Mouse (Mus musculus): ENCODE measurements at regions not wholly inside any gene's neighbourhood (a gene's known extent, or its start where the extent isn't known, plus 50 kb on each side); places are given as distances from the start of the nearest gene placed in this dataset.

GRCm38 (mm10) chr5:91198620-91199019 is 59.2 kb downstream of the Areg start:
- 0 out of 2 replicates have a peak, but pooled peaks have one; percentile 32 for ATAC-seq (ENCODE audit: low FRiP score, low TSS enrichment)
- no peaks in the 10 kb centered on the region for H3K4me1 ChIP-seq (ENCODE audit: control insufficient read depth, insufficient read depth, low read length)
- H3K4me3 ChIP-seq (ENCODE audit: low read length) = no peak overlapping the region
- H3K36me3 ChIP-seq (ENCODE audit: control insufficient read depth, insufficient read depth, low read length) = no peaks in the 10 kb centered on the region
- 45% methylated on average over 7 of the region's 7 CpGs for WGBS
- H3K9me3 ChIP-seq (ENCODE audit: control insufficient read depth, low read length) = no peaks in the 10 kb centered on the region
- no peak overlapping the region for H3K9ac ChIP-seq (ENCODE audit: low read depth, low read length)
- H3K27ac ChIP-seq (ENCODE audit: low read depth, low read length) = no peak overlapping the region
- H3K27me3 ChIP-seq (ENCODE audit: control insufficient read depth, insufficient read depth, low read length) = no peaks in the 10 kb centered on the region
- no peak overlapping the region for H3K4me2 ChIP-seq (replicated peaks; ENCODE audit: low read depth, low read length)

GRCm38 (mm10) chr5:91200448-91200847 is 61.0 kb downstream of the Areg start:
- Histone ChIP-seq H3K27me3 (ENCODE audit: control insufficient read depth, insufficient read depth, low read length) (no peaks in the 10 kb centered on the region), H3K4me3 (ENCODE audit: low read length) (no peak overlapping the region), H3K27ac (ENCODE audit: low read depth, low read length) (no peak overlapping the region), H3K4me1 (ENCODE audit: control insufficient read depth, insufficient read depth, low read length) (no peaks in the 10 kb centered on the region), H3K9ac (ENCODE audit: low read depth, low read length) (no peak overlapping the region), H3K4me2 (replicated peaks; ENCODE audit: low read depth, low read length) (no peak overlapping the region), H3K36me3 (ENCODE audit: control insufficient read depth, insufficient read depth, low read length) (no peaks in the 10 kb centered on the region), H3K9me3 (ENCODE audit: control insufficient read depth, low read length) (no peaks in the 10 kb centered on the region)
- 53% methylated on average over 5 of the region's 5 CpGs for WGBS
- no peak for ATAC-seq (ENCODE audit: low FRiP score, low TSS enrichment)

- 87% methylated on average over 13 of the region's 13 CpGs for whole genome bisulfite sequencing
- Histone ChIP-seq H3K36me3 (ENCODE audit: control insufficient read depth, insufficient read depth, low read length) (no peaks in the 10 kb centered on the region), H3K9ac (ENCODE audit: low read depth, low read length) (no peak overlapping the region)
These were observed 65.0 kb downstream of the Areg start for GRCm38 (mm10) chr5:91204225-91205005.

GRCm38 (mm10) chr5:91205350-91205880 is 66.0 kb downstream of the Areg start:
- Histone ChIP-seq H3K4me2 (replicated peaks; ENCODE audit: low read depth, low read length) (no peak overlapping the region), H3K4me3 (ENCODE audit: low read length) (no peak overlapping the region), H3K36me3 (ENCODE audit: control insufficient read depth, insufficient read depth, low read length) (no peaks in the 10 kb centered on the region), H3K27me3 (ENCODE audit: control insufficient read depth, insufficient read depth, low read length) (no peaks in the 10 kb centered on the region), H3K9me3 (ENCODE audit: control insufficient read depth, low read length) (no peaks in the 10 kb centered on the region), H3K4me1 (ENCODE audit: control insufficient read depth, insufficient read depth, low read length) (no peaks in the 10 kb centered on the region), H3K27ac (ENCODE audit: low read depth, low read length) (no peak overlapping the region), H3K9ac (ENCODE audit: low read depth, low read length) (no peak overlapping the region)
- 84% methylated on average over 3 of the region's 3 CpGs for WGBS
- no peak for ATAC-seq (ENCODE audit: low FRiP score, low TSS enrichment)

More at GRCm38 (mm10) chr5:91204225-91205005, 65.0 kb downstream of the Areg start:
- Histone ChIP-seq H3K4me2 (replicated peaks; ENCODE audit: low read depth, low read length) (no peak overlapping the region), H3K4me1 (ENCODE audit: control insufficient read depth, insufficient read depth, low read length) (no peaks in the 10 kb centered on the region), H3K27me3 (ENCODE audit: control insufficient read depth, insufficient read depth, low read length) (no peaks in the 10 kb centered on the region), H3K9me3 (ENCODE audit: control insufficient read depth, low read length) (no peaks in the 10 kb centered on the region), H3K4me3 (ENCODE audit: low read length) (no peak overlapping the region), H3K27ac (ENCODE audit: low read depth, low read length) (no peak overlapping the region)
- ATAC-seq (ENCODE audit: low FRiP score, low TSS enrichment) = no peak

GRCm38 (mm10) chr5:91206569-91207490 is 67.4 kb downstream of the Areg start:
- H3K4me1 ChIP-seq (ENCODE audit: control insufficient read depth, insufficient read depth, low read length) = no peaks in the 10 kb centered on the region
- no peaks in the 10 kb centered on the region for H3K9me3 ChIP-seq (ENCODE audit: control insufficient read depth, low read length)
- H3K27me3 ChIP-seq (ENCODE audit: control insufficient read depth, insufficient read depth, low read length) = no peaks in the 10 kb centered on the region
- no peaks in the 10 kb centered on the region for H3K36me3 ChIP-seq (ENCODE audit: control insufficient read depth, insufficient read depth, low read length)
- H3K4me2 ChIP-seq (replicated peaks; ENCODE audit: low read depth, low read length) = no peak overlapping the region
- no peak for ATAC-seq (ENCODE audit: low FRiP score, low TSS enrichment)
- no peak overlapping the region for H3K9ac ChIP-seq (ENCODE audit: low read depth, low read length)
- no peak overlapping the region for H3K27ac ChIP-seq (ENCODE audit: low read depth, low read length)
- H3K4me3 ChIP-seq (ENCODE audit: low read length) = no peak overlapping the region
- whole genome bisulfite sequencing = 81% methylated on average over 9 of the region's 9 CpGs

- H3K36me3 ChIP-seq (ENCODE audit: control insufficient read depth, insufficient read depth, low read length) = no peaks in the 10 kb centered on the region
- 82% methylated on average over 4 of the region's 4 CpGs for WGBS
These were observed 80.8 kb downstream of the Areg start for GRCm38 (mm10) chr5:91220174-91220573.

GRCm38 (mm10) chr5:91241656-91242055 is 102.3 kb downstream of the Areg start:
- no peaks in the 10 kb centered on the region for H3K9me3 ChIP-seq (ENCODE audit: control insufficient read depth, low read length)
- 64% methylated on average over 4 of the region's 4 CpGs for WGBS
- ATAC-seq (ENCODE audit: low FRiP score, low TSS enrichment) = no peak

More at GRCm38 (mm10) chr5:91220174-91220573, 80.8 kb downstream of the Areg start:
- ATAC-seq (ENCODE audit: low FRiP score, low TSS enrichment) = no peak
- Histone ChIP-seq H3K9me3 (ENCODE audit: control insufficient read depth, low read length) (no peaks in the 10 kb centered on the region), H3K9ac (ENCODE audit: low read depth, low read length) (no peak overlapping the region), H3K27me3 (ENCODE audit: control insufficient read depth, insufficient read depth, low read length) (no peaks in the 10 kb centered on the region), H3K4me2 (replicated peaks; ENCODE audit: low read depth, low read length) (no peak overlapping the region), H3K27ac (ENCODE audit: low read depth, low read length) (no peak overlapping the region), H3K4me1 (ENCODE audit: control insufficient read depth, insufficient read depth, low read length) (no peaks in the 10 kb centered on the region), H3K4me3 (ENCODE audit: low read length) (no peak overlapping the region)

GRCm38 (mm10) chr5:91247444-91247843 is 108.0 kb downstream of the Areg start:
- no peaks in the 10 kb centered on the region for H3K27me3 ChIP-seq (ENCODE audit: control insufficient read depth, insufficient read depth, low read length)
- no peaks in the 10 kb centered on the region for H3K4me1 ChIP-seq (ENCODE audit: control insufficient read depth, insufficient read depth, low read length)
- no peak overlapping the region for H3K9ac ChIP-seq (ENCODE audit: low read depth, low read length)
- 97% methylated on average over 5 of the region's 5 CpGs for WGBS
- no peak overlapping the region for H3K27ac ChIP-seq (ENCODE audit: low read depth, low read length)
- ATAC-seq (ENCODE audit: low FRiP score, low TSS enrichment) = no peak
- H3K36me3 ChIP-seq (ENCODE audit: control insufficient read depth, insufficient read depth, low read length) = no peaks in the 10 kb centered on the region
- no peak overlapping the region for H3K4me3 ChIP-seq (ENCODE audit: low read length)
- H3K9me3 ChIP-seq (ENCODE audit: control insufficient read depth, low read length) = no peaks in the 10 kb centered on the region
- H3K4me2 ChIP-seq (replicated peaks; ENCODE audit: low read depth, low read length) = no peak overlapping the region

More at GRCm38 (mm10) chr5:91241656-91242055, 102.3 kb downstream of the Areg start:
- no peak overlapping the region for H3K9ac ChIP-seq (ENCODE audit: low read depth, low read length)
- no peak overlapping the region for H3K4me3 ChIP-seq (ENCODE audit: low read length)
- no peaks in the 10 kb centered on the region for H3K36me3 ChIP-seq (ENCODE audit: control insufficient read depth, insufficient read depth, low read length)
- no peaks in the 10 kb centered on the region for H3K4me1 ChIP-seq (ENCODE audit: control insufficient read depth, insufficient read depth, low read length)
- no peaks in the 10 kb centered on the region for H3K27me3 ChIP-seq (ENCODE audit: control insufficient read depth, insufficient read depth, low read length)
- no peak overlapping the region for H3K4me2 ChIP-seq (replicated peaks; ENCODE audit: low read depth, low read length)
- no peak overlapping the region for H3K27ac ChIP-seq (ENCODE audit: low read depth, low read length)
